Comparison of ENCODE assay signal across 9 mouse cellular contexts in genomic region chr19:47374440-47374839, GRCm38 (mm10).
DNase-seq lines count a peak whose midpoint lies in the region; ATAC-seq lines count a peak whose summit lies in the region.
"Had no signal": no experiment of that assay in that cellular context is flagged by ENCODE, and none has a peak within 500 bp of the region (broad histone marks: within the 10 kb centered on the region; RNA-seq: fewer than 3 reads in every experiment).

No protein-coding gene starts in this region.

- no peak overlapping the region for H3K4me2 ChIP-seq in liver, embryonic 12.5 days
- H3K4me2 ChIP-seq: hindbrain, embryonic 15.5 days had no signal

- WGBS in liver, embryonic 12.5 days (ENCODE audit: insufficient replicate concordance) = 29% methylated on average over 4 of the region's 4 CpGs

- H3K27ac ChIP-seq in liver, embryonic 12.5 days = 0 out of 2 replicates have a peak overlapping the region, but pooled peaks have one; percentile 42
- H3K27ac ChIP-seq: hindbrain, embryonic 15.5 days had no signal

- peak; percentile 46 to 70 for ATAC-seq in hematopoietic stem cell, adult 5-6 weeks (replicated peaks in 1 of 2; ENCODE audit: insufficient read depth in 1 of 2, low FRiP score in 2 of 2, low TSS enrichment in 1 of 2, low read depth in 1 of 2, poor library complexity in 2 of 2, severe bottlenecking in 2 of 2)
- no peak for ATAC-seq in liver, embryonic 12.5 days
- no peak for ATAC-seq in inflammation-experienced regulatory T-cells, adult 6 months

- no peaks in the 10 kb centered on the region for H3K27me3 ChIP-seq in liver, embryonic 12.5 days (replicated peaks)
- H3K27me3 ChIP-seq: hindbrain, embryonic 15.5 days had no signal

- H3K4me3 ChIP-seq in liver, embryonic 12.5 days = no peak overlapping the region
- H3K4me3 ChIP-seq: hindbrain, embryonic 15.5 days had no signal

- peak; percentile 55 for DNase-seq in urinary bladder, postnatal 25 days (ENCODE audit: low spot score)
- no peak for DNase-seq in urinary bladder, adult 2 months (ENCODE audit: low spot score)
- DNase-seq in adrenal gland, adult 18-20 months (ENCODE audit: low spot score in 2 of 2) = peak; percentile 60 to 66
- DNase-seq in embryo, embryonic 10.5 days (ENCODE audit: low spot score) = peak; percentile 86
- peak; percentile 39 for DNase-seq in ovary, postnatal 36 days (ENCODE audit: low spot score)

- H3K9me3 ChIP-seq in liver, embryonic 12.5 days (replicated peaks) = no peaks in the 10 kb centered on the region
- H3K9me3 ChIP-seq: hindbrain, embryonic 15.5 days had no signal

- no peak overlapping the region for H3K9ac ChIP-seq in liver, embryonic 12.5 days
- H3K9ac ChIP-seq: hindbrain, embryonic 15.5 days had no signal

- H3K36me3 ChIP-seq in liver, embryonic 12.5 days = peaks cover 10% of the 10 kb centered on the region; the same call in 1 of the 2 replicates
- H3K36me3 ChIP-seq: hindbrain, embryonic 15.5 days had no signal

- peaks cover 47% of the 10 kb centered on the region for H3K4me1 ChIP-seq in liver, embryonic 12.5 days
- H3K4me1 ChIP-seq: hindbrain, embryonic 15.5 days had no signal

Comparison
In these comparisons a context has a peak if more than half of its experiments do, and no peak if none do; other contexts are left out.
1. ATAC-seq: peak in hematopoietic stem cell, adult 5-6 weeks (2 of 2); none in liver, embryonic 12.5 days (single experiment) and inflammation-experienced regulatory T-cells, adult 6 months (single experiment).